Mouse (Mus musculus) urinary bladder, postnatal 25 days (tissue): Measurements from ENCODE around the gene Rho.
A peak's percentile ranks its signal among the peaks of the same experiment; 100 is the strongest.

Experiments used
- DNase-seq: peaks from one replicate; pipeline ENCODE4 v3.0.0; 2022; ENCODE audit warnings: low spot score

Gene Rho

GRCm38 (mm10) chr6:115956418-115956921, 24.9 kb downstream of the Rho start:
- no peak for DNase-seq

- no peak for DNase-seq
Measured at GRCm38 (mm10) chr6:115956922-115957601, 25.5 kb downstream of the Rho start.

DNA sequence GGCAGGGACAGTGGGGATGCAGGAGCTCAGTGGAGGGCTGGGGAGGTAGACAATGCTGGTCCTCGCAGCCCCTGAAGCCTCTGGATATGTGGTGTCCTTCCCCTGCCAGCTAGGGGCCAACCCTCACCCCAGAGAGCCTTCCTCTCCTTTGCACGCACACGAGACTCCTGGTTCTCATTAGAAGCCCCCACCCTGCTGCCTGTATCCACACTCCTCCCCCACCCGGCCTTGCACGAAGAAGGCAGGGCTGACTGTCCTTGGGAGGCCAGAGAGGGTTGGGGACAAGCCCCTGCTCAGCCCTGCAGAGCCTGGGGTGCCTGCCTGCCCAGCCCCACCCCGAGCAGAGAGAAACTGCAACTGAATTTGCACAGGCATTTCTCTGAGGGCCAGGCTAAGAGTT, 26.1 kb downstream of the Rho start:
- DNase-seq = no peak

DNA sequence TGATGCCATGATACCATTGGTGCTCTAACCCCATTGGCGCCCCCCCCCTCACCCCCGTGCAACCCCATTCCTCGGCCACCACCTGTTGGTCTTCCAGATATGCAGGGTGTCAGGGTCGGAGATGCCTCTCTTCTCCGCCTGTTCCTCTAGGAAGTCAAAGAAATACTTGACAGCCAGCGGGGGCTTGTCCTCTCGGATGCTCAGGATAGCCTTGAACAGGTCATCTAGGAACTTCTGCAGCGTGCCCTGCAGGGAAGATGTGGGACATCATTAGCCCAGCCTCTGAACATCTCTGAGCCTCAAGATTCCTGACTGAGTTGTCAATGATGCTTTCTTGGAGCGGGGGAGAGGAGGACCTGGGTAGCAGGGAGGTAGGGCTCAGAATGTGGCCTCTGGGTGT, 26.9 kb downstream of the Rho start:
- DNase-seq = no peak

DNA sequence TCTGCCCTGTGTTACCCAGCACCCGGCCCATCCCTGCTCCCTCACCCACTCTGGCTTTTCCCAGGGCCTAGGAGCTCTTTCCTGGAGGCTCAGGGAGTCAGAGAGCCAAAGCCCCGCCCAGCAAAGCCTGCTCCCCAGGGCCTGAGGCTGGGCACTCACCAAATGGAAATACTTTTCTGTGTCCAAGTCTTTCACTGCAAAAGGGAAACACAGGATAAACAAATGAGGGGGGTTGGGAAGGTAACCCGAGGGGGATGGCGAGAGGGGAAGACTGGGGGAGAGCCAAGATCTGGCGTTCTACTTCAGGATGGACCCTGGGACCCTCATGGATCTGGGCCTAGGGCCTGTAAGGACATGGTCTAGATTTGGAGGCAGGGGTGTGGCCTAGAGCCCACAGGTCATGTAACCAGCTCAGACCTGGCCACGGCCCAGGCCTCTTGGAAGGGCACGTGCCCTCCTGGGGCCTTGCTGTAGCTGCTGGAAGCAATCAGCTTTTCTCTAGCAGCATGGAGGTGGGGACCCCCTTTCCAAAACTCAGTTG, 27.7 kb downstream of the Rho start:
- peak; percentile 47 for DNase-seq

DNA sequence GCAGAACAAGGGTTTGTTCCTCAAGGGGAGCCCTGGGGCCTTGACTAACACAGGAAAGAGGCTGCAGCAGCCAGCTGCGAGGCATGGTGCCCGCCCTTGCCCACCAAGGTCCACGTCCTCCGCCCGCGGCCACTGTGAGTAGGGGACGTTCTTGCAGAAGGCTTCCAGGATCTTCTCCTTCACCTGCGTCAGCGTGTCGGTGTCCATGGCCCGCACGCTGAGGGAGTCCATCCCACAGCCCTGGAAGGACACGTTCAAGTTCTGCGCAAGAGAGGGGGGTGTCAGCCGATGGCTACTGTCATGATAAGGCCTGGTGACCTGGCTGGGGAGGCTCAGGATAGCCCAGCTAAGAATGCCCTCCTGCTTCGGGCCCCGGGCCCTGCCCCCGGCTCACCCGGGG, 28.8 kb downstream of the Rho start:
- no peak for DNase-seq

- DNase-seq = no peak
Measured at GRCm38 (mm10) chr6:115961743-115962142, 30.2 kb downstream of the Rho start.

GRCm38 (mm10) chr6:115962439-115963085, 31.0 kb downstream of the Rho start:
- DNase-seq = no peak

DNA sequence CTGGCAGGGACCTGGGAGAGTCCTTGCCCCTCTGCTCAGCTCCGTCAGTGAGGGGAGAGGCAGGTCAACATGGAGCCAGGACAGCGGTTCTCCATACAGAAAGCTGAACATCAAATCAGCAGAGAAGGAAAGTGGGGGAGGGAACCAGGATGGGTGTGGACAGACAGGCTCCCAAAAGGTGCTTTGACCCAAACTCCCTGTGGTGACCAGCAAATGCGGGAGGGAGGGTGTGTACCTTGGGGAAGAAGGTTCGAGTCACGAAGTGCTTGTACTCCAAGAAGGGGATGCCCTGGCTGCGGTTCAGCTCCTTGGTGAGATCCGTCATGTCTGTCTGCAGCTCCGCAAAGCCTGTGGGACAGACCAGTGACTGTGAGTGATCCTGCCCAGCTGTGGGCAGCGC, 32.1 kb downstream of the Rho start:
- no peak for DNase-seq

DNA sequence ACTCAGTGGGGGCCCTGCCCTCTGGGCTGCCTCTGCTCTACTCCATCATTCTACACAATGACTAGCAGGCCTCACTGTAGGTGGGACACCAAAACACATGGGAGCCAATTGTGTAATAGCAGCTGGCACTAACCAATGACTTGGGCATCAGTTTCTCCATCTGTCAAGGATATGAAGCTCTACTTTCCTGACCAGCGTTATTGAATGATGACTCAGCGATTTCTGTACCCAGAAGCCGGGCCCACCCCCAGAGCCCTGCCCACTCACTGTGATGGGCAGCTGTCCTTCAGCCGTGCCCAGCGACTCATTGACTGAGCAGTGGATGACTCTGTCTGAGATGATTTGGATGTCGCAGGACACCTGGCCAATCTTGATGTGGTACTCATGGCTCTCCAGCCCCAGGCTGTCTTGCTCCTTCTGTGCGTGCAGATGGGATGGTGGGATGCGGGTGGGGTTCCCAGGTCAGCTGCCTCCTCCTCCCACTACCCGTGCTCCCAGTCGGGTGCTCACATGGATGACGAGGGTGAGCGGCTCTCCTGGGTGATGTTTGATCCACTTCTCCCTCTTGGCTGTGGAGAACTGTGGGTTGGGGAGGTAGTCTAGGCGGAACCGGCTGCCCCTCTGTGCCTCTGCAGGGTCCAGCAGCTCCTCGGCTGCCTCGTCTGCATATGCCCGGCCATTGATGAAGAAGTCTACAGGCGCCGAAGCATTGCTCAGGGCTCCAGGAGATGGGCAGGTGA, 34.8 kb downstream of the Rho start:
- DNase-seq = no peak

DNA sequence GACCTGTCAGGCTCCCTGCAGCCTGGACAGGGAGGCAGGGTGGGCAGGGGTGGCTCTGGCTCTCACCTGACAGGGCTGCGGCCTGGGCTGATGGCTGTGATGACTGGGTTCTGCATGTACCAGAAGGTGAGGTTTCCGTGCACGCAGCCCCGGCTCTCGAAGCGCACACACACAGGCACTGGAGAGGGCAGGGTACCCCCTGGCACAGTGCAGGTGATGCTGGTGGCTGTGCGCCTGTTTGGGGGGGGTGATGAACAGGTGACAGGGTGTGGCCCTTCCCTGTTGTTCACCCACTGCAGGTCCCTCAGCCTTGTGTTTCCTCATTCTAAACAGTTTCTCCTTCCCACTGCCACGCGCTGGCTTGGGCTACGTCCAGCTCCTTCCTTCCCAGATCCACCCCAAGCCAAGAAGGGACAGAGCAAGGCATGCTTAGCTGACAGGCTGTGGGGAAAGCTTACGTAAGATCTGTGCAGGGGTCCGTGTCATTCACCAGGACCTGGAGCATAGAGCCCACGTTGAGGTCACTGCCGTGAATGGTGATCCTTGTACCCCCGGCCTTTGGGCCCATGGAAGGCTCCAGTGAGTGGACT, 35.8 kb downstream of the Rho start:
- no peak for DNase-seq

DNA sequence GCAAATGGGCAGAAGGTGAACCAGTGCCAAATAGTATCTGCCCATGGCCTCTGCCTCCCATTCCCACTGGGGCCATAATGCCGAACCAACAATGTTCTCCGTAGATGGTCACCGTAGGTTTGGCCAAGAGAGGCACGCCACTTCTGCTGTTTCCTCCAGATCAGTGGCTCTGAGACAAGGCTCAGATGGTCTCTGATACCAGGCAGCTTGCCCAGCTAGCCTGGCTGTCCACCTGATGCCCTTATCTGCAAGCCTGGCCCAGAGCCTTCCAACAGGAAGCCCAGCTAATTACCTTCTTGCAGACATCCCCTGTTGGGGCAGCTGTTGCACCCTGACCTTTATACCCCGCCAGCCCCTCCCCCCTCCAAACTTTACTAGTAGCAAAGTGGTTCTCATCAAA, 36.5 kb downstream of the Rho start:
- DNase-seq = no peak

- DNase-seq = no peak
Measured at GRCm38 (mm10) chr6:115968700-115969099, 37.2 kb downstream of the Rho start.

- no peak for DNase-seq
Measured at GRCm38 (mm10) chr6:115969103-115969502, 37.6 kb downstream of the Rho start.

DNA sequence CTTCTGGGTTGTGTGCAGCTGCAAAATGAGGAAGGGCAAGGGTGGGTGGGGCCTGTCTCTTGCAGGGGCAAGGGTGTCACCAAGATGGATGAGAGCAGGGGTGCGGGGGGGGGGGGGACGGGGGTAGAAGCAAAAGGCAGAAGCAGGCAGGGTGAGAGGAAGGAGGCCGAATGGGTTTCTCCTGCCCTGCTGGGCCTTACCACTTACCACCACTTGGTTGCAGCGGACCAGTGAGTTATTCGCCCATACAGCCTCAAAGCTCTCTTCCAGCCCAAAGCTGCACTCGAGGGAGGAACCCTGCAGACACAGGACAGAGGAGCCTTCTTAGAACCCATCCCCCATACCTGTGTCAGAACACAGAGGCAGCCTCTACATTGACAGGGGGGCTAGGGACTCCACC, 38.4 kb downstream of the Rho start:
- no peak for DNase-seq

- DNase-seq = no peak
Measured at GRCm38 (mm10) chr6:115971273-115972060, 39.9 kb downstream of the Rho start.

GRCm38 (mm10) chr6:115972083-115972764, 40.7 kb downstream of the Rho start:
- DNase-seq = no peak

DNA sequence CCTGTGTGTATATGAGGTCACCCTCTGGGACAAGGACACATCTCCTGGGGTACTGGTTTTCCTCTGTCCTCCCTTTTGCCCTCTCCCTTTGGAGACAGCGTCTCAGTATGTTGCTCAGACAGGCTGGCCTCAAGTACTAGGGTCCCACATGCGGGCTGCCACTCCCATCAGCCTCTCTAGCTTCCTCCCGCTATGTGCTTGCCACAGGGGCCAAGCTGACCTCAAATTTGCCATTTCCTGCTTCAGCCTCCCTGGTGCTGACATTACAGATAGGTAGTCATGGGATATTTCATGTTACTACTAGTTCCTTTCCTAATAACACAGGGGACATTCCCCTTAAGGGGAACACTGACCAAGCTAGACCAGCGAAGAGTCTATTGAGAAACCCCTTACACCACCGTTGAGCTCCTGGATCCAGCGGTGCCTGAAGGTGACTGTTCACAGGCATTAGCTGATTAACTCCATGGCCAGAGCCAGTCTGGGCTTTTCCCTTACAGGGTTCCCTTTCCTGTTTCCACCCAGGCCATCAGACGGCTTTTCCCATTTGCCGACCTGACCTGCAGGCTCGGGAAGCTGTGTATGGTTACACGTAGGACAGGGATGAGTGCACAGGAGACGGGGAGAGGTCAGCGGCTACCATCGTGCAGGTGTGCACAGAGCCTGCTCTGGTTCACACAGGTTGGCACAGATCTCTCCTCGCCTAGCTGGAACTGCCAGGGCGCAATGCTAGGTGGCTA, 41.8 kb downstream of the Rho start:
- no peak for DNase-seq

- DNase-seq = no peak
Measured at GRCm38 (mm10) chr6:115973881-115974662, 42.5 kb downstream of the Rho start.

GRCm38 (mm10) chr6:115975606-115976005, 44.1 kb downstream of the Rho start:
- no peak for DNase-seq
